Mouse (Mus musculus) thymus, postnatal 0 days (tissue): ENCODE results near the gene Tmbim1. TPM values are rescaled to one million over a fixed set of nuclear protein-coding genes. Genes with fewer than 3 reads are reported as not detected.
"Not testable (repeated sequence)": the region's sequence is repeated elsewhere in the genome, so short reads cannot be mapped to it uniquely, and the experiment has no call there.

Experiments used
- DNase-seq: peaks from one replicate; pipeline ENCODE4 v3.0.0-alpha.2; 2015; ENCODE audit warnings: low spot score
- polyA plus RNA-seq: library from polyadenylated mRNA; unstranded; fragments of >200 nt; fragmentation: Nextera tagmentation; extraction: Ambion mirVana; gene quantifications from 2 replicates; pipeline ENCODE4 v1.2.1, GENCODE M21; 2015

The Tmbim1 gene
- 10.9 and 12.2 TPM in 2 replicates for polyA plus RNA-seq

DNA sequence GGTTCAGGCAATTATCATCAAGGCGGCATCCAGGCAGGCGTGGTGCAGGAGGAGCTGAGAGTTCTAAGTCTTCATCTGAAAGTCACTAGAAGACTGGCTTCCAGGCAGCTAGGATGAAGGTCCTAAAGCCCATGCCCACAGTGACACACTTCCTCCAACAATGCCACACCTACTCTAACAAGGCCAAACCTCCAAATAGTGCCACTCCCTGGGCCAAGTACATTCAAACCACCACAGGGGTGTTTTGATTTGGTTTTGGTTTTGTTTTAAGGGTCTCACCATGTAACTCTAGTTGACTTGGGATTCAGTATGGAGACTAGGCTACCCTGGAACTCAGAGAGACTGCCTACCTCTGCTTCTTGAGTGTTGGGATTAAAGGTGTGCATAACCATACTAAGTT, at the start of gene Tmbim1:
Gene Tmbim1, minus strand, starts transcription at position 101 of the 400 bp plus-strand sequence.
- DNase-seq = no peak

GRCm38 (mm10) chr1:74353453-74354229, 48.2 kb upstream of the Tmbim1 start:
- no peak for DNase-seq

- DNase-seq = no peak
These were observed 47.2 kb upstream of the Tmbim1 start for GRCm38 (mm10) chr1:74352532-74353096.

DNA sequence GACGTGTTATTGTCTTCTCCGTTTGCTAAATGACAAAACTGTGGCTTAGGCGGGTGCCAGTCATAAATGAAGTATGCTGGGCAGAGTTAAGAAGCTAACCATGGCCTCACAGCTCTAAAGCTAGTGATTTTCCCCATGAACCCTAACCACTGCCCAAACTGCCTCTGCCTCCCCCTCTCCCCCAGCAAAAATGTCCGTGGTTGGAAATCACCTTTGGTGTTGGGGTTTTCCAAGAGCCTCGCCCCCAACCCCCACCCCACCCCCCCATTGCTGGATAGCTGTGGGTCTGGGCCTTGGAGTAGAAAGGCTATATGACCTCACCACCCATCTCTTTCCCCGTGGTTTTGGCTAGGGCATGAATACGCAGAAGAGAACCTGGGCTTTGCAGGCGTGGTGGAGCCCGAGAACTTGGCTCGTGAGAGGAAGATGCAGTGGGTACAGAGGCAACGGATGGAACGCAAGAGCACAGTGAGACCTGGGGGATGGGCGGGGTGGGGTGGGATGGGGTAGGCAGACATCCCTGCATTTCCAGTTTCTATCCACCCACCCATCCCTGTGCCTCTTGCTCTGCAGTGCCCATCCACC, 45.9 kb upstream of the Tmbim1 start:
- DNase-seq = no peak

GRCm38 (mm10) chr1:74344163-74344916, 38.9 kb upstream of the Tmbim1 start:
- no peak for DNase-seq

GRCm38 (mm10) chr1:74343161-74343560, 37.7 kb upstream of the Tmbim1 start:
- DNase-seq = no peak

- no peak for DNase-seq
These were observed 36.9 kb upstream of the Tmbim1 start for GRCm38 (mm10) chr1:74342308-74342707.

- DNase-seq = no peak
These were observed 36.5 kb upstream of the Tmbim1 start for GRCm38 (mm10) chr1:74341898-74342297.

- not testable (repeated sequence) for DNase-seq
These were observed 35.6 kb upstream of the Tmbim1 start for GRCm38 (mm10) chr1:74340992-74341391.

DNA sequence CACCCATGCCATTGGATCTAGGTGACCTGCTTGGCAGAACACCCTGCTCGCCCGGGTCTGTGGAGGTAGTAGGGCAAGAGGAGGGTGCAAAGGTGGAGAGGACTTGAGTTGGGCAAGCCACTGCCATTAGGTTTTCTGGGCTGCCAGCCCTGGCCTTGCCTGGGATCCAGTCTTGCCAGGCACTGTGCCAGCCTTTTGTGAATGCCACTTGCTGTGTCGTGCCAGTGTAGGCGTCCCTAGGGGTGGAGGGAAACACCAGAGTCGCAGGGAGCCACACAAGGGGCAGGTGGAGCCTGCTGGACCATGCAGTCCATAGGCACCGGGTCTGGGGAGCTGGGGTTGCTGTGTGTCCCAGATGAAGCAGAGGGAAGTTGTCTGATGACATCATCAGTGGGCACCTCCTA, 34.9 kb upstream of the Tmbim1 start:
- no peak for DNase-seq

- DNase-seq = no peak
These were observed 34.5 kb upstream of the Tmbim1 start for GRCm38 (mm10) chr1:74339917-74340316.

GRCm38 (mm10) chr1:74338626-74339025, 33.2 kb upstream of the Tmbim1 start:
- no peak for DNase-seq

DNA sequence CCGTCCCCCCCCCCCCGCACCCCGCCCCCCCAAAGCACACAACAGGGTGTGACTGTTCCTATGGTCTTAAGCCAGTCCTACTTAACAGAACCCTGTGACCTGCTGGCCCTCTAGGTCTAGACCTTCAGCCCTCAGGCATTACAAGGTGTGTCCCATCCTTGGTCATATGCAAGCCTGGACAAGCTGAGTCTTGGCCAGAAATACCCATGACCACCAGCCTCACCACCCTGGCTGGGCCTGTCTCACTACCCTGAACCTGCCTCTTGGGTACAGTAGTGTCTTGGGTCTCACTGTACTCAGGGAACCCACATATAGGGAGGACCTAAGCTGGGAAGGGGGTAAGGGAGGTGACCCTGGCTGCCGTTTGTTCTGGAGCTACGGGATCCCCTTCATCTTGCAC, 32.6 kb upstream of the Tmbim1 start:
- DNase-seq = no peak

- DNase-seq = no peak
These were observed 31.9 kb upstream of the Tmbim1 start for GRCm38 (mm10) chr1:74337241-74337771.

- DNase-seq = no peak
These were observed 30.2 kb upstream of the Tmbim1 start for GRCm38 (mm10) chr1:74335436-74336170.

DNA sequence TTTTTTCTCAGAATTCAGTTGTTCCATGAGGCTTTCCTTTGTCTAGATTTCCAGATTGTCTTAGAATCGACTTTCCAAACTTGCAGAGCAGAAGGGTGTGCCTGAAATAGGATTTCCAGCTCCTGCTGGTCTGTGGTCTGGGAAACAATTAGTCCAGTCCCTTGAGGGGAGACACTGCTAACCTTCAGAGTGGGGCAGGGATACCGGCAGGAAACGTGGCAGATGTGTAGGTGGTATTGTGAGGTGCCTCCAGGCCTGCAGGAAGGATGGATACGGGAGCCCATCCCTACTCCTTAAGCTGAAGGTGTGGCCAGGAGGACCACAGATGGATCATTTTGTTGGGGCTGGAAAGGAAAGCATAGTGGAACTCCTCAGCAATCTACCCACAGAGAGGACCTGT, 29.6 kb upstream of the Tmbim1 start:
- DNase-seq = no peak

- no peak for DNase-seq
These were observed 29.2 kb upstream of the Tmbim1 start for GRCm38 (mm10) chr1:74334607-74335006.

DNA sequence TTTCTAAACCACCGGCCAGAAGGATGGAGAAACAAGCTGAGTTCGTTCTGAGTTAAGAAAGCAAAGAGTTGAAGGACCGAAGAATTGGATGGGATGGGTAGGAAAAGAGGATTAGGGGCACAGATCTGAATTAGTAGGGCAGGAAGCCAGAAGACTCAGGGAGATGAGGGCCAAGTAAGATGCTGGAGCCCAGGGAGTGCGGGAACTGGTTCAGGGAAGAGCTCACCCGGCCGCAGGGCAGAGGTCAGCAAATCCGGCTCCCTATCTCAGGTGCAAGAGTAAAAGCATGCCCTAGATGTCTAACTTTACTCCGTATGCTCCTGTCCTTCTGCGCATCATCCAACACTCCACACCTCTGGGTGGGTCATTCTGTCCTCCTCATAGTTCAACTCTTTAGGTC, 27.5 kb upstream of the Tmbim1 start:
- no peak for DNase-seq

DNA sequence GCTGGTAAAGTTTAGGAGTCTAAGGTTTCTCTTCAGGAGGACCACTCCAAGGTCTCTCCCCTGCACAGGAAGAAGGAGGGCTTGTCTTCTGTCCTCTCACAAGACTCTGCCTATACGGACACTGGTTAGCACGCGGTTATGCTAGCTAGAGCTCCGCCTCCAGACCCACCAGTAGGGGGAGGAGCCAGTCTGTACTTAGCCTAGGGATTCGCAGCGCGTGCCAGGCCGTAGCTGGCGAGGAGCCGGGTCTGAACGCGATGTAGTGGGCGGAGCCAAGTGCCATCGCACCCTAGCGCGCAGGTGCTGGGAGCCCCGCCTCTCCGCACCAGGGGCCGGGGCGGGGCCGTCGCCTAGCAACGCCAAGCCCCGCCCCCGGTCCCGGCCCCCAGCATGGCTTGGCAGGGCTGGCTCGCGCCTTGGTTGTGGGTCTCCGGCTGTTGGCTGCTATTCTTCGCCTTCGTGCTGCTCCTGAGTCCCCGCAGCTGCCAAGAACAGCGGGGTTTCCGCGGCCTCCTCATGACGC, 26.9 kb upstream of the Tmbim1 start:
- peak; percentile 99 for DNase-seq

DNA sequence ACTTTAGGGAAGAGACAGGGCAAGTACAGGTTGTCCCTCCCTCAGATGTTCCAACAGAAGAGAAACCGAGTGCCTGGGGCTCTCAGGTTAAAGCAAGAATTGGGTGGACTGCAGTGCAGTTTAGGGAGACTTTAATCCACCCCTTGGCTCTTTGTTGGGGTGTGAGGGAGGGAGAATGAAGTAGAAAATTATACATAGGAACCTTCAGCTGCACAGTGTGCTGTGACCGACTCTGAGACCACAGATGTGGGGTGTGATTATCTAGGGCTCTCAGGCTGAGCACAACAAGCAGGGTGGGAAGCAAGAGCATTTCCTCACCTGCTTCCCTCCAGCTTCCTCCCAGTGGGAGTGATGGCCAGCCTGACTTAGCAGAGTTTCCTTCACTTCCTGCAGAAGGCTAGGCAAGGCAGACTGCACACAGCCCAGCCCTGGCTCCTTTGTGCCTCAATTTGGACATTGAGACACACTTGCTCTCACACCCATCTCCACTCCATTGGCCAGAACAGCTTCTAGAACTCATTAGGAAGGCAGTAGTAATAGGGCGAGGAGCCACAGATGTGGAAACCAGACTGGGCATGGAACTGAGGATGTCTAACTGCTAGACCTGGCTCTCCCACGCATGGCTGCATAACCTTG, 25.7 kb upstream of the Tmbim1 start:
- no peak for DNase-seq
